Mouse (Mus musculus): ENCODE measurements around the gene St5.

DNA sequence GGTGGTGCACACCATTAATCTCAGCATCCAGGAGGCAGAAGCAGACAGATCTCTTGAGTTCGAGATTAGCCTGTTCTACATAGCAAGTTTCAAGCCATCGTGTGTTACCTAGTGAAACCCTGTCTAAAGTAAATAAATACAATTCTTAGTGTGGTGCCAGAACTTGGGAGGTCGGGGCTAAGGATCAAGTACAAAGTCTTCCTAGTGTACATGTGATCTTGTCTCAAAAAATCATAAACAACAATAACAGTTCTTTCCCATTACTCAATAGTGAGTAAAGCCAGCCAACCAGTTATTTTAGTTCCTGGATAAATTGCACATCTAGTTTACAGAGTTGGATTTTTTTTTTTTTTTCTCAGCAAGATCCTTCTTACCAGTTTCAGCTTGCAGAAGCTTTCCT lies 1.1 kb upstream of the St5 start:
- TF ChIP-seq CTCF (IDR thresholded peaks at IDR 0.05; ENCODE audit: extremely low read depth, insufficient read depth, insufficient read length, insufficient replicate concordance) = no peak
- TF ChIP-seq POLR2A (IDR thresholded peaks at IDR 0.05; ENCODE audit: low read depth, low read length) = no peak

All from spleen, adult 2 months (tissue).